Mouse (Mus musculus): Measurements from ENCODE around the gene Emid1.

DNA sequence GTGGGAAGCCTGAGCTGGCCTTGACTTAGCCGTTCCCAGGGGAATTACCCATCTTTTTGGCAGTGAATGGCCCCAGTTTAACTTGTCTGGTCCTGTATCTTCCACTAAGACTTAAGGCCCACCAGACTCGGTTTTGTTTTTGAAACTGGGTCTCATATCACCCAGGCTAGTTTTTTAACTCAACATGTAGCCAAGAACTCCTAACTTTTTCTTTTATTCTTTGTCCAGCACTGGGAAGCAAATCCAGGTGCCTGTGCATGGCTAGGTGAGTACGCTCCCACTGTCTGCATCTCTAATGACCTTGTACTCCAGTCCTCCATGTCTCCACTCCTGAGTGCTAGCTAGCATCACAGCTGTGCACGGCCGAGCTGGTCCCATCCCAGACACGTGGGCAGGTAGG, 50.4 kb downstream of the Emid1 start:
- TF ChIP-seq CTCF (IDR thresholded peaks at IDR 0.05; ENCODE audit: borderline replicate concordance, insufficient read depth, low read depth, low read length) (no peak), POLR2A (IDR thresholded peaks at IDR 0.05; ENCODE audit: borderline replicate concordance, insufficient read depth, low read length) (no peak)
